Mouse (Mus musculus) liver, embryonic 14.5 days (tissue): ENCODE data around the gene Olfr1058. TPM values are rescaled to one million over a fixed set of nuclear protein-coding genes. Genes with fewer than 3 reads are reported as not detected.
"Not testable (repeated sequence)": the region's sequence is repeated elsewhere in the genome, so short reads cannot be mapped to it uniquely, and the experiment has no call there.

Experiments
- ATAC-seq: fragments of 200-750 bp; cut with Nextera tagmentation; 2 replicates; pipeline ENCODE4 v1.8.0; 2017; ENCODE audit warnings: moderate number of reproducible peaks, mild to moderate bottlenecking, moderate library complexity; ENCODE audit not compliant: insufficient read depth
- DNase-seq, 3 experiments: peaks; one replicate each; pipeline ENCODE4 v3.0.0-alpha.2; 2012 to 2013; ENCODE audit warnings: low read depth in 3 of 3, low spot score in 3 of 3
- H3K27ac ChIP-seq: fragments of 300-500 bp; sonication (generic); 2 replicates; pipeline ENCODE4 v1.5.1; 2014; ENCODE audit warnings: moderate library complexity, mild to moderate bottlenecking, control low read depth, inconsistent platforms
- H3K27me3 ChIP-seq: fragments of 300-500 bp; sonication (generic); 2 replicates; pipeline ENCODE4 v1.6.1; 2014; ENCODE audit warnings: mild to moderate bottlenecking, low read length, moderate library complexity; ENCODE audit not compliant: control insufficient read depth, insufficient read depth
- H3K36me3 ChIP-seq: fragments of 300-500 bp; sonication (generic); replicated peaks from 2 replicates; pipeline ENCODE4 v1.6.1; 2014; ENCODE audit warnings: low read depth; ENCODE audit not compliant: control insufficient read depth, insufficient read depth
- H3K4me1 ChIP-seq, 2 experiments: fragments of 200-500 bp in 1 of 2; fragments of 300-500 bp in 1 of 2; sonication (generic) in 1 of 2; replicated peaks; 2 replicates each; pipeline ENCODE4 v1.6.1; 2012 to 2014; ENCODE audit warnings: antibody characterized with exemption in 1 of 2, inconsistent platforms in 1 of 2, low read length in 1 of 2; ENCODE audit not compliant: control insufficient read depth in 2 of 2, insufficient read depth in 2 of 2
- H3K4me2 ChIP-seq: fragments of 300-500 bp; sonication (generic); 2 replicates; pipeline ENCODE4 v1.6.1; 2014; ENCODE audit warnings: low read depth, mild to moderate bottlenecking, control low read depth, moderate library complexity
- H3K4me3 ChIP-seq, 2 experiments: fragments of 200-500 bp in 1 of 2; fragments of 300-500 bp in 1 of 2; sonication (generic) in 1 of 2; 2 replicates each; pipeline ENCODE4 v1.5.1; 2012 to 2014; ENCODE audit warnings: low read depth in 2 of 2, low read length in 2 of 2, mild to moderate bottlenecking in 2 of 2, control low read depth in 1 of 2, inconsistent platforms in 1 of 2, moderate library complexity in 1 of 2; ENCODE audit not compliant: insufficient read depth in 1 of 2
- H3K9ac ChIP-seq: fragments of 300-500 bp; sonication (generic); replicated peaks from 2 replicates; pipeline ENCODE4 v1.6.1; 2014; ENCODE audit warnings: mild to moderate bottlenecking, control low read depth, moderate library complexity
- H3K9me3 ChIP-seq: fragments of 300-500 bp; sonication (generic); 2 replicates; pipeline ENCODE4 v1.6.1; 2016; ENCODE audit warnings: low read length, mixed read lengths; ENCODE audit not compliant: control insufficient read depth
- CTCF ChIP-seq: IDR thresholded peaks from 2 replicates; pipeline ENCODE4 v1.5.1; 2016; ENCODE audit warnings: antibody characterized with exemption, low read depth, control low read depth
- EP300 ChIP-seq: IDR thresholded peaks from 2 replicates; pipeline ENCODE4 v1.6.1; 2016; ENCODE audit warnings: antibody characterized with exemption, low read depth
- WGBS: fragments of 180-500 bp; shearing (Covaris S2); extraction: QIAGEN DNeasy Blood & Tissue Kit; methylation state at CpG from one replicate; pipeline ENCODE4 v1.1.7; 2014; ENCODE audit not compliant: insufficient replicate concordance; 5-methylcytosine and 5-hydroxymethylcytosine counted together
- polyA plus RNA-seq, 2 experiments: library from polyadenylated mRNA; depleted of rRNA in 1 of 2; stranded (reverse) in 1 of 2; unstranded in 1 of 2; fragments of >200 nt; fragmentation: Nextera tagmentation in 1 of 2; extraction: Ambion mirVana in 1 of 2; gene quantifications; 2 replicates each; pipeline versions ENCODE4 v1.2.1 to v1.2.3; 2012 to 2014

The Olfr1058 gene
- polyA plus RNA-seq, 2 experiments, result not detected

DNA sequence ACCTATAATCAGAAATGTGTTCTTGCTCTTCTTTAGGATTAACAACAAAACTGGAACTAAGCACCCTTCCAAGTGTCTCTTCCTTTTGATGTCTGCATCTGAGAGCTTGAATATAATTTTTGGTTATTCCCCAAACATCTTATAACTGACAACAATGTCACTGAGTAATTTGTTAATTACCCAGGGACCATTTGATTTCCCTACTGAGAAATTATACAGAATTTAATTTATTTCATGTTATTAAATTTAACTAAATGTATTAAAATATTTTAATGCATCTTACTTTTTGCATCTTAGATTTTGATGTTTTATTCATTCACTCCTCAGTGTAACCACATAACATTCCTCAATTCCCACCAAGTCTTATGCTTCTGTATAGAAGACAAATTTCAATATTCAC lies 26.0 kb downstream of the Olfr1058 start, which contains the start of gene Olfr1056:
Olfr1056 (minus strand) TSS at position 101 of the 400 bp plus-strand sequence.
- H3K9ac ChIP-seq, result no peak within 1 kb of the TSS

DNA sequence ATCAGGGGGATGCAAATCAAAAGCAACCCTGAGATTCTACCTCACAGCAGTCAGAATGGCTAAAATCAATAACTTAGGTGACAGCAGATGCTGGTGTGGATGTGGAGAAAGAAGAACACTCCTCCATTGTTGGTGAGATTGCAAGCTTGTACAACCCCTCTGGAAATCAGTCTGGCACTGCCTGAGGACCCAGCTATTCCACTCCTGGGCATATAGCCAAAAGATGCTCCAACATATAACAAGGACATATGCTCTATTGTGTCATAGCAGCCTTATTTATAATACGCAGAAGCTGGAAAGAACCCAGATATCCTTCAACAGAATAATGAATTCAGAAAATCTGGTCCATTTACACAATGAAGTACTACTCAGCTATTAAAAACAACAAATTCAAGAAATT lies 36.6 kb downstream of the Olfr1058 start:
- ATAC-seq, H3K36me3 ChIP-seq, H3K9me3 ChIP-seq, DNase-seq, H3K9ac ChIP-seq, H3K4me2 ChIP-seq, H3K27ac ChIP-seq, H3K4me1 ChIP-seq, H3K4me3 ChIP-seq, H3K27me3 ChIP-seq: not testable (repeated sequence)
- WGBS, result 76% methylated on average over 1 of the region's 1 CpGs

More for the DNA sequence above, 26.0 kb downstream of the Olfr1058 start, which contains the start of gene Olfr1056:
- no peak within 1 kb of the TSS for H3K27ac ChIP-seq
- H3K4me3 ChIP-seq, result no peak within 1 kb of the TSS
- no peaks in the 10 kb centered on the region for H3K9me3 ChIP-seq
- no peak for DNase-seq
- H3K27me3 ChIP-seq, result no peaks in the 10 kb centered on the region
- no peaks in the 10 kb centered on the region for H3K36me3 ChIP-seq
- H3K4me1 ChIP-seq, result no peaks in the 10 kb centered on the region
- H3K4me2 ChIP-seq, result no peak within 1 kb of the TSS
- ATAC-seq, result no peak
- TF ChIP-seq EP300 (no peak), CTCF (no peak)

DNA sequence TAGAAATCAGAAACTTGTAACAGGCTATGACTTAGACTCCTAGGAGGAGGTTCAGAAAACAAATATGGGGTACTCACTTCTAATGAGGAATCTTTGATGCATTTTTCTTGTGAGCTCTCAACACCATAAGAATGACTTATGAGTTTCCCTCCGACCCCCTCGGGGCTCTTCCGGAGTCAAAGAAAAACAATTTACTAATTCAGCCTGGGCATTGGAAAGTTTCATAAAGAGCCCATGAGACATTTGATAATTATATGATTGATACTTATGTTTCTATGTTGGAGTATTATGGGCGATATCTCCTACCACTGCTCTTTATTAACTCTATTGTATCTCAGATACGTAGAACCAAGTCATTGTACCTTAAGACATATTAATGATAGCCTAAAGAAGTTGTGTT lies 38.2 kb downstream of the Olfr1058 start, which contains the start of gene Olfr1055:
Olfr1055 (minus strand) TSS at position 101 of the 400 bp plus-strand sequence.
- 70% methylated on average over 5 of the region's 5 CpGs for WGBS
- DNase-seq (no peak), ATAC-seq (no peak)
- Histone ChIP-seq H3K27ac (no peak within 1 kb of the TSS), H3K4me2 (no peak within 1 kb of the TSS), H3K4me1 (no peaks in the 10 kb centered on the region), H3K36me3 (no peaks in the 10 kb centered on the region), H3K9me3 (no peaks in the 10 kb centered on the region), H3K9ac (no peak within 1 kb of the TSS), H3K27me3 (no peaks in the 10 kb centered on the region), H3K4me3 (no peak within 1 kb of the TSS)
- TF ChIP-seq CTCF (no peak), EP300 (no peak)

DNA sequence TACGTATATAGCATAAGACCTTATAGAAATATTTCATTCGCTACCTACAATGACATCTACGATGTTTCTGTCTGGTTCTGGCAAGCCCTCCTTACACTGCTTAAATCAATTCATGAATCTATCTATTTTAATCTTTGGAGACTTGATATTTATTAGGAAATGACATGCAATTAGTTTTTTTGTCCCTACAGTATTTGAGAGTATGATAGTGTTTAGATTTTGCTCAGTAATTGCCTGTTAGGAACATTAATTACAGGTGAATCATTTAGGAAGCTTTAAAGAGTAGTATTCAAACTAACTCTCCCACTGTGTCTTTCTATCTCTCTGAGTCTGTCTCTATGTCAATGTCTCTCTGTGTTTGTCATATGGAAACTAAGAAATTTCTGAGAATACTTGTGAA lies 53.0 kb downstream of the Olfr1058 start, which contains the start of gene Olfr1054:
Olfr1054 (minus strand) TSS at position 101 of the 400 bp plus-strand sequence.
- Histone ChIP-seq H3K4me2 (no peak within 1 kb of the TSS), H3K4me3 (no peak within 1 kb of the TSS), H3K9ac (no peak within 1 kb of the TSS), H3K9me3 (no peaks in the 10 kb centered on the region), H3K4me1 (no peaks in the 10 kb centered on the region), H3K36me3 (no peaks in the 10 kb centered on the region), H3K27me3 (no peaks in the 10 kb centered on the region), H3K27ac (no peak within 1 kb of the TSS)
- TF ChIP-seq EP300, result no peak
- TF ChIP-seq CTCF, result no peak
- ATAC-seq (no peak), DNase-seq (no peak)
- WGBS, result 67% methylated on average over 3 of the region's 3 CpGs

Other genes with a start within 250 kb of the Olfr1058 start
- not detected in 2 replicates for gene Olfr1040, start 241.8 kb downstream of the Olfr1058 start, polyA plus RNA-seq (2012; rRNA removed)
- not detected in 2 replicates for gene Olfr1040, start 241.8 kb downstream of the Olfr1058 start, polyA plus RNA-seq (2014; fragmentation: Nextera tagmentation; extraction: Ambion mirVana)
- gene Olfr1042, start 226.7 kb downstream of the Olfr1058 start, polyA plus RNA-seq (2012; rRNA removed), result not detected in 2 replicates
- not detected in 2 replicates for gene Olfr1042, start 226.7 kb downstream of the Olfr1058 start, polyA plus RNA-seq (2014; fragmentation: Nextera tagmentation; extraction: Ambion mirVana)
- gene Olfr1043, start 221.0 kb downstream of the Olfr1058 start, polyA plus RNA-seq (2012; rRNA removed), result not detected in 2 replicates
- gene Olfr1043, start 221.0 kb downstream of the Olfr1058 start, polyA plus RNA-seq (2014; fragmentation: Nextera tagmentation; extraction: Ambion mirVana), result not detected in 2 replicates
- gene Olfr1044, start 210.7 kb downstream of the Olfr1058 start, polyA plus RNA-seq (2012; rRNA removed), result not detected in 2 replicates
- not detected in 2 replicates for gene Olfr1044, start 210.7 kb downstream of the Olfr1058 start, polyA plus RNA-seq (2014; fragmentation: Nextera tagmentation; extraction: Ambion mirVana)
- not detected in 2 replicates for gene Olfr52, start 202.9 kb downstream of the Olfr1058 start, polyA plus RNA-seq (2012; rRNA removed)
- not detected in 2 replicates for gene Olfr52, start 202.9 kb downstream of the Olfr1058 start, polyA plus RNA-seq (2014; fragmentation: Nextera tagmentation; extraction: Ambion mirVana)
- not detected in 2 replicates for gene Olfr1045, start 185.6 kb downstream of the Olfr1058 start, polyA plus RNA-seq (2012; rRNA removed)
- not detected in 2 replicates for gene Olfr1045, start 185.6 kb downstream of the Olfr1058 start, polyA plus RNA-seq (2014; fragmentation: Nextera tagmentation; extraction: Ambion mirVana)
- gene Olfr1046, start 169.2 kb downstream of the Olfr1058 start, polyA plus RNA-seq (2012; rRNA removed), result not detected in 2 replicates
- gene Olfr1046, start 169.2 kb downstream of the Olfr1058 start, polyA plus RNA-seq (2014; fragmentation: Nextera tagmentation; extraction: Ambion mirVana), result not detected in 2 replicates
- gene Olfr1047, start 157.2 kb downstream of the Olfr1058 start, polyA plus RNA-seq (2012; rRNA removed), result not detected in 2 replicates
- not detected in 2 replicates for gene Olfr1047, start 157.2 kb downstream of the Olfr1058 start, polyA plus RNA-seq (2014; fragmentation: Nextera tagmentation; extraction: Ambion mirVana)
- not detected in 2 replicates for gene Olfr1048, start 148.3 kb downstream of the Olfr1058 start, polyA plus RNA-seq (2012; rRNA removed)
- gene Olfr1048, start 148.3 kb downstream of the Olfr1058 start, polyA plus RNA-seq (2014; fragmentation: Nextera tagmentation; extraction: Ambion mirVana), result not detected in 2 replicates
- gene Olfr1049, start 130.2 kb downstream of the Olfr1058 start, polyA plus RNA-seq (2012; rRNA removed), result not detected in 2 replicates
- not detected in 2 replicates for gene Olfr1049, start 130.2 kb downstream of the Olfr1058 start, polyA plus RNA-seq (2014; fragmentation: Nextera tagmentation; extraction: Ambion mirVana)
- gene Olfr1051, start 109.5 kb downstream of the Olfr1058 start, polyA plus RNA-seq (2012; rRNA removed), result not detected in 2 replicates
- not detected in 2 replicates for gene Olfr1051, start 109.5 kb downstream of the Olfr1058 start, polyA plus RNA-seq (2014; fragmentation: Nextera tagmentation; extraction: Ambion mirVana)
- not detected in 2 replicates for gene Olfr1052, start 96.1 kb downstream of the Olfr1058 start, polyA plus RNA-seq (2012; rRNA removed)
- not detected in 2 replicates for gene Olfr1052, start 96.1 kb downstream of the Olfr1058 start, polyA plus RNA-seq (2014; fragmentation: Nextera tagmentation; extraction: Ambion mirVana)
- not detected in 2 replicates for gene Olfr1053, start 73.3 kb downstream of the Olfr1058 start, polyA plus RNA-seq (2012; rRNA removed)
- not detected in 2 replicates for gene Olfr1053, start 73.3 kb downstream of the Olfr1058 start, polyA plus RNA-seq (2014; fragmentation: Nextera tagmentation; extraction: Ambion mirVana)
- gene Olfr1054, start 53.1 kb downstream of the Olfr1058 start, polyA plus RNA-seq (2012; rRNA removed), result not detected in 2 replicates
- gene Olfr1054, start 53.1 kb downstream of the Olfr1058 start, polyA plus RNA-seq (2014; fragmentation: Nextera tagmentation; extraction: Ambion mirVana), result not detected in 2 replicates
- not detected in 2 replicates for gene Olfr1055, start 38.3 kb downstream of the Olfr1058 start, polyA plus RNA-seq (2012; rRNA removed)
- not detected in 2 replicates for gene Olfr1055, start 38.3 kb downstream of the Olfr1058 start, polyA plus RNA-seq (2014; fragmentation: Nextera tagmentation; extraction: Ambion mirVana)
- not detected in 2 replicates for gene Olfr1056, start 26.1 kb downstream of the Olfr1058 start, polyA plus RNA-seq (2012; rRNA removed)
- gene Olfr1056, start 26.1 kb downstream of the Olfr1058 start, polyA plus RNA-seq (2014; fragmentation: Nextera tagmentation; extraction: Ambion mirVana), result not detected in 2 replicates
- not detected in 2 replicates for gene Olfr1057, start 10.2 kb downstream of the Olfr1058 start, polyA plus RNA-seq (2012; rRNA removed)
- not detected in 2 replicates for gene Olfr1057, start 10.2 kb downstream of the Olfr1058 start, polyA plus RNA-seq (2014; fragmentation: Nextera tagmentation; extraction: Ambion mirVana)
- gene Olfr1061, start 25.5 kb upstream of the Olfr1058 start, polyA plus RNA-seq (2012; rRNA removed), result not detected in 2 replicates
- gene Olfr1061, start 25.5 kb upstream of the Olfr1058 start, polyA plus RNA-seq (2014; fragmentation: Nextera tagmentation; extraction: Ambion mirVana), result not detected in 2 replicates
- not detected in 2 replicates for gene Olfr1062, start 38.2 kb upstream of the Olfr1058 start, polyA plus RNA-seq (2012; rRNA removed)
- gene Olfr1062, start 38.2 kb upstream of the Olfr1058 start, polyA plus RNA-seq (2014; fragmentation: Nextera tagmentation; extraction: Ambion mirVana), result not detected in 2 replicates
- not detected in 2 replicates for gene Olfr1065, start 62.0 kb upstream of the Olfr1058 start, polyA plus RNA-seq (2012; rRNA removed)
- gene Olfr1065, start 62.0 kb upstream of the Olfr1058 start, polyA plus RNA-seq (2014; fragmentation: Nextera tagmentation; extraction: Ambion mirVana), result not detected in 2 replicates
- not detected in 2 replicates for gene Olfr1066, start 67.7 kb upstream of the Olfr1058 start, polyA plus RNA-seq (2012; rRNA removed)
- not detected in 2 replicates for gene Olfr1066, start 67.7 kb upstream of the Olfr1058 start, polyA plus RNA-seq (2014; fragmentation: Nextera tagmentation; extraction: Ambion mirVana)
- not detected in 2 replicates for gene Olfr228, start 98.8 kb upstream of the Olfr1058 start, polyA plus RNA-seq (2012; rRNA removed)
- not detected in 2 replicates for gene Olfr228, start 98.8 kb upstream of the Olfr1058 start, polyA plus RNA-seq (2014; fragmentation: Nextera tagmentation; extraction: Ambion mirVana)
- not detected in 2 replicates for gene Olfr1076, start 119.9 kb upstream of the Olfr1058 start, polyA plus RNA-seq (2012; rRNA removed)
- not detected in 2 replicates for gene Olfr1076, start 119.9 kb upstream of the Olfr1058 start, polyA plus RNA-seq (2014; fragmentation: Nextera tagmentation; extraction: Ambion mirVana)
- gene Olfr1079, start 153.9 kb upstream of the Olfr1058 start, polyA plus RNA-seq (2012; rRNA removed), result not detected in 2 replicates
- not detected in 2 replicates for gene Olfr1079, start 153.9 kb upstream of the Olfr1058 start, polyA plus RNA-seq (2014; fragmentation: Nextera tagmentation; extraction: Ambion mirVana)
- not detected in 2 replicates for gene Olfr1080, start 169.7 kb upstream of the Olfr1058 start, polyA plus RNA-seq (2012; rRNA removed)
- gene Olfr1080, start 169.7 kb upstream of the Olfr1058 start, polyA plus RNA-seq (2014; fragmentation: Nextera tagmentation; extraction: Ambion mirVana), result not detected in 2 replicates
- not detected in 2 replicates for gene Olfr1082, start 210.4 kb upstream of the Olfr1058 start, polyA plus RNA-seq (2012; rRNA removed)
- gene Olfr1082, start 210.4 kb upstream of the Olfr1058 start, polyA plus RNA-seq (2014; fragmentation: Nextera tagmentation; extraction: Ambion mirVana), result not detected in 2 replicates